In the genomic region with DNA sequence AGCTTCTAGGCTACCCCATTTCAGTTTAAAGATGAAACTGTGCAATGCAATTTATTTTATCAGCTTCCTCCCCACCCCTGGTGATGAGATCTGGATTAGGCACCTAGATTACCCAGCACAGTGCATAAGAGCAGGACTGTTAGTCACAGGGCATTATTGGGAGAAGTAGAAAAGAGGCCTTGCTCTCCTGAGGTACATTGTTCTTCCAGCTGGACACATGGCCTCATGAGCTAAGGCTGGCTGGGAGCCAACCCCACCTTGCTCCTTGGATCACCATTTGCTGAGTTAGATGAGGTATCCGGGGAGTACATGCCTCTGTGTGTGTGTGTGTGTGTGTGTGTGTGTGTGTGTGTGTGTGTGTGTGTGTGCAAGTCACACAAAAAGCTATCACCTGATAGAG, we compare ENCODE assay signal across 17 mouse cellular contexts.
DNase-seq lines count a peak whose midpoint lies in the region; ATAC-seq lines count a peak whose summit lies in the region.
"Had no signal": no experiment of that assay in that cellular context is flagged by ENCODE, and none has a peak within 500 bp of the region (broad histone marks: within the 10 kb centered on the region; RNA-seq: fewer than 3 reads in every experiment).

No protein-coding gene starts in this region.

- ATAC-seq in CD4-positive, CD25-positive, alpha-beta regulatory T cell, adult 4 months: no peak
- ATAC-seq: activated CD4-positive, CD25-positive, alpha-beta regulatory T cell, adult 4 months; forebrain, embryonic 14.5 days; midbrain, embryonic 15.5 days had no signal

- peak; percentile 18 to 32 for DNase-seq in kidney, postnatal 25 days
- DNase-seq in kidney, adult 8-10 months: no peak
- DNase-seq in cerebellum, adult 11-12 months: peak; percentile 81
- DNase-seq in cerebellum, adult 9-11 months: peak; percentile 81
- no peak for DNase-seq in ovary, postnatal 14 days (ENCODE audit: low spot score)
- no peak for DNase-seq in layer of hippocampus, adult 18-20 months (ENCODE audit: low spot score in 2 of 2)
- DNase-seq: adrenal gland, postnatal 10 days; gastrocnemius, postnatal 25 days; kidney, adult 2 months; liver; lung, postnatal 10 days; right cerebral cortex, postnatal 14 days; thymus, adult 2 months had no signal

Comparison
In these comparisons a context has a peak if more than half of its experiments do, and no peak if none do; other contexts are left out.
1. DNase-seq: peak in kidney, postnatal 25 days (2 of 2), cerebellum, adult 11-12 months (single experiment) and cerebellum, adult 9-11 months (single experiment); none in kidney, adult 8-10 months (0 of 2), ovary, postnatal 14 days (single experiment) and layer of hippocampus, adult 18-20 months (0 of 2).